Mouse (Mus musculus) intestine, postnatal 0 days (tissue): ENCODE results near the gene Atp13a5. TPM values are rescaled to one million over a fixed set of nuclear protein-coding genes. Genes with fewer than 3 reads are reported as not detected.
A peak's percentile ranks its signal among the peaks of the same experiment; 100 is the strongest.

ENCODE experiments used
- ATAC-seq: fragments of 200-750 bp; cut with Nextera tagmentation; 2 replicates; pipeline ENCODE4 v1.8.0; 2017; ENCODE audit warnings: mild to moderate bottlenecking, moderate TSS enrichment, moderate library complexity
- H3K27ac ChIP-seq: fragments of 300-500 bp; sonication (generic); 2 replicates; pipeline ENCODE4 v1.5.1; 2014; ENCODE audit warnings: mild to moderate bottlenecking, low read depth, low read length, moderate library complexity
- H3K27me3 ChIP-seq: fragments of 300-500 bp; sonication (generic); replicated peaks from 2 replicates; pipeline ENCODE4 v1.6.1; 2014; ENCODE audit warnings: low read length, mixed read lengths; ENCODE audit not compliant: control insufficient read depth, insufficient read depth
- H3K36me3 ChIP-seq: fragments of 300-500 bp; sonication (generic); 2 replicates; pipeline ENCODE4 v1.6.1; 2014; ENCODE audit warnings: mild to moderate bottlenecking, moderate library complexity; ENCODE audit not compliant: control insufficient read depth, insufficient read depth
- H3K4me1 ChIP-seq: fragments of 300-500 bp; sonication (generic); replicated peaks from 2 replicates; pipeline ENCODE4 v1.6.1; 2014; ENCODE audit warnings: antibody characterized with exemption, low read length, mixed read lengths; ENCODE audit not compliant: control insufficient read depth, insufficient read depth
- H3K4me2 ChIP-seq: fragments of 300-500 bp; sonication (generic); replicated peaks from 2 replicates; pipeline ENCODE4 v1.6.1; 2014; ENCODE audit warnings: low read depth, mild to moderate bottlenecking, moderate library complexity
- H3K4me3 ChIP-seq: fragments of 300-500 bp; sonication (generic); 2 replicates; pipeline ENCODE4 v1.5.1; 2014; ENCODE audit warnings: low read depth, low read length
- H3K9ac ChIP-seq: fragments of 300-500 bp; sonication (generic); 2 replicates; pipeline ENCODE4 v1.6.1; 2014; ENCODE audit warnings: mild to moderate bottlenecking, low read depth, low read length
- H3K9me3 ChIP-seq: fragments of 300-500 bp; sonication (generic); 2 replicates; pipeline ENCODE4 v1.6.1; 2016; ENCODE audit warnings: mixed run types; ENCODE audit not compliant: control insufficient read depth
- CTCF ChIP-seq: sonication (generic); IDR thresholded peaks from 2 replicates; pipeline ENCODE4 v1.5.1; 2016; ENCODE audit warnings: low read depth, mild to moderate bottlenecking, control low read depth, antibody characterized with exemption, moderate library complexity
- WGBS: fragments of 180-500 bp; shearing (Covaris S2); extraction: QIAGEN DNeasy Blood & Tissue Kit; methylation state at CpG from one replicate; pipeline ENCODE4 v1.1.7; 2014; 5-methylcytosine and 5-hydroxymethylcytosine counted together
- polyA plus RNA-seq: library from polyadenylated mRNA; unstranded; fragments of >200 nt; fragmentation: Nextera tagmentation; extraction: Ambion mirVana; gene quantifications from 2 replicates; pipeline ENCODE4 v1.2.1, GENCODE M21; 2015

Gene Atp13a5
- polyA plus RNA-seq, 1 experiment from 2014 or later = not detected

DNA sequence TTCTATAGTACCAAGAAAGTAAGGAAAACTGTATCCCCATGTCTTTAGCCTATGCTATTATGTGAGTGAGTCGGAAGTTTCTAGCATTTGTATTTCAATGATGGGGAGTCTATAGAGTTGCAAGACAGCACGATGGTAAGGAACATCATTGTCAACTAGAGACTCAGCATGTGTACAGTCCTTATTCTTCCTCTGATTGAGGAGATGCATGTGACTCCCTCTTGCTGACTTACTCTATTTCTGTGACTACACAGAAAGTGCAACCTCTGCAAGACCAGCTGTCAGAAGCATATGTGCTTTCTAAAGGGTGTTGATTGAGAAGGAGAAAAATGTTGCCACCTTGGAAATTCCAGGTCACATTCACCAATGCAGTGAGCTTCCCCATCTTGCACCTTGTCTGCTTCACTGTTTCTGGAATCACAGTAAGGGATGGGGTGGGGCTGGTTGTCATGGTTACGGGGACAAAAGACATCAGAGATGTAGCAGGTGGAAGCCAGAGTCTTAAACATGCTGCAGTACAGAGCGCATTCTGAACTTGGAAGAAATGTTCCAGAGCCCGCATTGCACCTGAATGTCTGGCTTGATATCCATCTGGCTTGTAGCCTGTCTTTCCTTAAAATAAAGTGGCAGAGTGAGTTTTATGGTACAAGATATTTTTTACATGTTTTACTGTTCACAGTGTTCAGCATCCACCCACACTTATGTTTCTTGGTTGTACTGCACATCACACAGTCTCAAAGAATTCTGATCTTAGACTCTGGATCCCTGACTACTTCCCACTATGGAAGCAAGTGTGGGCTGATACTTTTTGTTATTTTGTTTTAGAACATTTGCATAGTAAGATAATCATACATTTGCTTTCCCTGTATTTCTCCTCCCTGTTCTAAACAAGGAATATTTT, 161.9 kb downstream of the Atp13a5 start:
- no peaks in the 10 kb centered on the region; the same call in 1 of the 2 replicates for H3K27me3 ChIP-seq
- H3K4me1 ChIP-seq = no peaks in the 10 kb centered on the region
- no peak for TF ChIP-seq CTCF
- no peak for ATAC-seq
- no peak overlapping the region for H3K4me2 ChIP-seq
- WGBS = 74% methylated on average over 5 of the region's 5 CpGs
- no peak overlapping the region for H3K9ac ChIP-seq
- H3K36me3 ChIP-seq = no peaks in the 10 kb centered on the region
- no peaks in the 10 kb centered on the region for H3K9me3 ChIP-seq
- no peak overlapping the region for H3K4me3 ChIP-seq
- no peak overlapping the region for H3K27ac ChIP-seq

DNA sequence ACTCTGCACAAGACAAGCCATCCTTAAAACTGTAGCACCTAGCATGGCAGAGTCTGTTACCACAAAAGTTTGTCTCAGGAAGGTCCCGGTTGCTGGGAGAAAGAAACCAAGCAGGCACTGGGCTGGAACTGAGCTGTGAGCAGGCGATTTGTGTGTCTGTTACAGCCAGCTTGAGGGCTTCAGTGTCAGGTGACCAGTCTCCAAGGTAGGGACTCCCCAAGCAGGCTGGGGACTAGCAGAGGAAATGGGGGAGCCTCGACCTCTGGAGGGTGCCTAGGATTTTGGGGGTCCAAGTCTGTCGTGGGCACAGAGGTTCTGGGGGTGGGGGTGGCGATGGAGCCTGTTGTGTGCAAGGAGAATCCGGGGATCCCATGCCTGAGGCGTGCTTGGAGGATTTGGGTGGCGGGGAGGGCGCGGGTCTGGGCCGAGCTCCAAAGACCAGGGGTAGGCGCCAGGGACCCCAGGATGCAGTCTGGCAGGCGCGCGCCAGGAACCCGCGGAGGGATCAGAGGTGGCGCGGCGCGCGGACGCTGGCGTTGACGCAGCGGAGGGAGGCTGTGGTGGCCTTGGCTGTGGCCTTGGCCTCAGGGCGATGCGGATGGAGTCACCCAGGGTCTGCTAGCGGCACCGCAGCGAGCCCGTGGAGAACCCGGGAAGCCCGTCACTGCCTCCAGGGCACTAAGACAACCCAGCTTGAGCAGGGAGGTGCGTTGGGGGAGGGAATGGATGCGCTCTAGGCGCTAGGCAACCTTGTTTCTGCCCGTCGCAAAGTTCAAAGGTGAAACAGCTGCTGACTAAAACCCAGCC, 168.7 kb downstream of the Atp13a5 start, which contains the start of gene Hrasls:
Gene Hrasls, plus strand, starts transcription at position 91 of the 807 bp plus-strand sequence.
- ATAC-seq = no peak
- no peak for TF ChIP-seq CTCF
- 2% methylated on average over 38 of the region's 39 CpGs for WGBS
- no peaks in the 10 kb centered on the region for H3K4me1 ChIP-seq
- no peak within 1 kb of the TSS for H3K9ac ChIP-seq
- no peaks in the 10 kb centered on the region for H3K9me3 ChIP-seq
- peak within 1 kb of the TSS; percentile 18; the same call in 1 of the 2 replicates for H3K4me3 ChIP-seq
- peak within 1 kb of the TSS; percentile 49 for H3K4me2 ChIP-seq
- H3K27ac ChIP-seq = no peak within 1 kb of the TSS
- H3K27me3 ChIP-seq = peaks cover 8% of the 10 kb centered on the region
- no peaks in the 10 kb centered on the region for H3K36me3 ChIP-seq

DNA sequence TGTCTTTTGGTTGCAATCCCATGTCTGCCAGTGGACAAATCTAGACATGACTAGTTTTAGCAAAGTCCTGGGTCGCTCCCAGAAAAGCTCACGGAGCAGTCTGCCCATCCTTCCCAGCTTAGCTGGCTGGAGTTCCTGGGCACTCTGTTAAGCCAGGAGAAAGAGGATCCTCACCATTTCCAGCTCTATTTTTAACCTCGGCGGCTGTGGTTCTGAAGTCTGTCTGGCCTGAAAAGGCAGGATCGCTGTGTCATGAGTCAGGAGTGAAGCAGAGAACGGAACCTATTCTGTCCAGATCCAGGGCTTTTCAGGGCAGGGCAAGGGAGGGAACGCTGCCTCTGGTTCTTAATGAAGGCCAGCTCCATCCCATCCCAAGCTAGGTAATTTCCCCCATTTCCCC, 169.7 kb downstream of the Atp13a5 start:
- no peak for TF ChIP-seq CTCF
- Histone ChIP-seq H3K4me1 (no peaks in the 10 kb centered on the region), H3K4me2 (no peak overlapping the region), H3K27me3 (peaks cover 8% of the 10 kb centered on the region), H3K36me3 (no peaks in the 10 kb centered on the region), H3K9ac (no peak overlapping the region), H3K27ac (no peak overlapping the region), H3K4me3 (no peak overlapping the region), H3K9me3 (no peaks in the 10 kb centered on the region)
- no peak for ATAC-seq
- WGBS = 60% methylated on average over 7 of the region's 7 CpGs

DNA sequence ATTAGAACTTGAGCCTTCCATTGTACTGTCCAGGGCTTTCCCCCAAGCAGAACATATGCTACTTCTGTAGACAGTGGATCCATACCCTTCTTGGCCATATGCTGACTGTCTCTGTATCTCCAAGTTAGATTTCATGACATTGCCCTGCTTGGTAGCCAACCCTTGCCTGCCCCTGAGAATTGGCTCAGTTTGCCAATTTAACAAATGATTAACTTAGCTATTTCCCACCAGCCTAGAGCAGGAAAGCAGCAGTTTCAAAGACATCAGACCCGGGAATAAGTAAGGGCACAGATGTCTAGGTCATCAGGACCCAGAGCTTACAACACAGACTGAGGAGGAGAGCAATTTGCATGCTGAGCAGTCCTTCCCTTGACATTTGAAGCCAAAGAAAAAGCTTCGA, 173.0 kb downstream of the Atp13a5 start:
- TF ChIP-seq CTCF = no peak
- Histone ChIP-seq H3K4me3 (no peak overlapping the region), H3K4me1 (no peaks in the 10 kb centered on the region), H3K4me2 (no peak overlapping the region), H3K9ac (no peak overlapping the region), H3K36me3 (no peaks in the 10 kb centered on the region), H3K27me3 (peaks cover 8% of the 10 kb centered on the region), H3K9me3 (no peaks in the 10 kb centered on the region), H3K27ac (no peak overlapping the region)
- 25% methylated on average over 2 of the region's 2 CpGs for WGBS
- no peak for ATAC-seq

DNA sequence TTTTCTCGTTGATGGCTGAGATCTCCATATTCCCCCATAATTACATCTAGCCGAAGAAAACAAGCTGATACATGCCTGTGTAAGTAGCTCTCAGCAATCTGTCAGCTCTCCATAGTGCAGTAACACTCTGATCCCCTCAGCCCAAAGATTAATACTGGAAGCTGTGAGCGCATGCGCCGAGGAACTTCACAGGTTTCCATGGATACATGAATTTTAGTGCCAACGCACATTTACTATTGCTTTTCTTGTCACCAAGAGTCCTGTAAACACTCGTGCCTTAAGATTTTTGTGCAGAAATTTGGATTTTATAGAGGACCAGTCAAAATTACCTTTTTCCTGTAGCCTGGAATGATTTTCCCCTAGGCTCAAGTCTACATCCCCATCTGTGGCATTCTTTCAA, 173.7 kb downstream of the Atp13a5 start:
- WGBS = 75% methylated on average over 7 of the region's 7 CpGs
- no peak for ATAC-seq
- H3K27ac ChIP-seq = no peak overlapping the region
- no peaks in the 10 kb centered on the region for H3K4me1 ChIP-seq
- no peak overlapping the region for H3K4me2 ChIP-seq
- H3K27me3 ChIP-seq = peaks cover 4% of the 10 kb centered on the region
- H3K4me3 ChIP-seq = no peak overlapping the region
- H3K9me3 ChIP-seq = no peaks in the 10 kb centered on the region
- TF ChIP-seq CTCF = no peak
- H3K36me3 ChIP-seq = no peaks in the 10 kb centered on the region
- H3K9ac ChIP-seq = no peak overlapping the region

DNA sequence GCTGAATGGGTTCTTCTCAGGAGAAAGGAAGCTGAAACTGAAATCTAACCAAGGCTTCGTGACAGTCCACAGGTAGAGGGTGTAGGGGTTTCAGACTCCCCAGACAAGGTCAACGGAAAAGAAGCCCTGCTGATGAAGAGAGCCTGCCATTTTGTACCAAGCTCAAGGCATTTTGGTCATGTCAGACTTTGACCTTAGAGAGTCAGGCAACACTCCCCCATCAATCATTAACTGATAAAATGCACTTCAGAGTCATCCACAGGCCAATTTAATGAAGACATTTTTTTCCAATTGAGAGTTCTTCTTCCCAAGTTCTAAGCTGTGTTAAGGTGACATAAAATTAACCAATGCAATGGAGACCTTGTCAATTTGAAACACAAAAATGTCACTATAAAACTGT, 177.4 kb downstream of the Atp13a5 start:
- H3K4me1 ChIP-seq = no peaks in the 10 kb centered on the region
- no peak for ATAC-seq
- H3K9ac ChIP-seq = no peak overlapping the region
- 78% methylated on average over 2 of the region's 2 CpGs for WGBS
- H3K4me3 ChIP-seq = no peak overlapping the region
- TF ChIP-seq CTCF = no peak
- H3K9me3 ChIP-seq = no peaks in the 10 kb centered on the region
- H3K27ac ChIP-seq = no peak overlapping the region
- no peaks in the 10 kb centered on the region for H3K27me3 ChIP-seq
- H3K4me2 ChIP-seq = no peak overlapping the region
- no peaks in the 10 kb centered on the region for H3K36me3 ChIP-seq
